Mouse (Mus musculus): ENCODE measurements around the gene Lin28a. TPM values are rescaled to one million over a fixed set of nuclear protein-coding genes. Genes with fewer than 3 reads are reported as not detected.

Lin28a gene
- polyA plus RNA-seq (2015; fragmentation: Nextera tagmentation; extraction: Ambion mirVana) = 0.15 and 0.34 TPM in 2 replicates

GRCm38 (mm10) chr4:134018779-134019145 is at the start of gene Lin28a:
TSS of gene Lin28a (minus strand) at chr4:134018841.
- H3K9me3 ChIP-seq (replicated peaks) = no peaks in the 10 kb centered on the region
- H3K36me3 ChIP-seq (ENCODE audit: poor library complexity, severe bottlenecking) = no peaks in the 10 kb centered on the region
- no peak for ATAC-seq
- H3K27me3 ChIP-seq = peaks cover 41% of the 10 kb centered on the region
- H3K9ac ChIP-seq = peak within 1 kb of the TSS; percentile 30; the same call in 1 of the 2 replicates
- 0% methylated on average over 9 of the region's 9 CpGs for WGBS
- peak within 1 kb of the TSS; percentile 54 for H3K27ac ChIP-seq
- peak within 1 kb of the TSS; percentile 58 for H3K4me2 ChIP-seq
- peak within 1 kb of the TSS; percentile 30 for H3K4me3 ChIP-seq
- peaks cover 44% of the 10 kb centered on the region for H3K4me1 ChIP-seq

- no peaks in the 10 kb centered on the region for H3K36me3 ChIP-seq (ENCODE audit: poor library complexity, severe bottlenecking)
- peaks cover 18% of the 10 kb centered on the region for H3K27me3 ChIP-seq
- 84% methylated on average over 7 of the region's 7 CpGs for WGBS
- no peaks in the 10 kb centered on the region for H3K9me3 ChIP-seq (replicated peaks)
- ATAC-seq = no peak
- H3K4me1 ChIP-seq = 0 out of 2 replicates have a peak, but pooled peaks cover 5% of the 10 kb centered on the region
- H3K4me2 ChIP-seq = no peak overlapping the region
- no peak overlapping the region for H3K27ac ChIP-seq
- no peak overlapping the region for H3K9ac ChIP-seq
- no peak overlapping the region for H3K4me3 ChIP-seq
These were observed 49.3 kb upstream of the Lin28a start for GRCm38 (mm10) chr4:134067833-134068544.

- WGBS = 93% methylated on average over 8 of the region's 8 CpGs
- Histone ChIP-seq H3K4me1 (0 out of 2 replicates have a peak, but pooled peaks cover 5% of the 10 kb centered on the region), H3K9ac (no peak overlapping the region), H3K9me3 (replicated peaks) (no peaks in the 10 kb centered on the region), H3K36me3 (ENCODE audit: poor library complexity, severe bottlenecking) (no peaks in the 10 kb centered on the region), H3K4me3 (no peak overlapping the region), H3K27ac (no peak overlapping the region), H3K4me2 (no peak overlapping the region), H3K27me3 (peaks cover 18% of the 10 kb centered on the region)
- no peak for ATAC-seq
These were observed 48.7 kb upstream of the Lin28a start for GRCm38 (mm10) chr4:134067383-134067782.

GRCm38 (mm10) chr4:134065431-134066004 is 46.9 kb upstream of the Lin28a start:
- Histone ChIP-seq H3K27me3 (peaks cover 18% of the 10 kb centered on the region), H3K4me2 (no peak overlapping the region), H3K9me3 (replicated peaks) (no peaks in the 10 kb centered on the region), H3K4me3 (no peak overlapping the region), H3K27ac (no peak overlapping the region), H3K36me3 (ENCODE audit: poor library complexity, severe bottlenecking) (no peaks in the 10 kb centered on the region), H3K4me1 (0 out of 2 replicates have a peak, but pooled peaks cover 5% of the 10 kb centered on the region), H3K9ac (no peak overlapping the region)
- ATAC-seq = no peak
- 24% methylated on average over 23 of the region's 23 CpGs for WGBS

- no peak for ATAC-seq
- Histone ChIP-seq H3K4me1 (peaks cover 11% of the 10 kb centered on the region; the same call in 1 of the 2 replicates), H3K4me3 (no peak overlapping the region), H3K9ac (no peak overlapping the region), H3K9me3 (replicated peaks) (no peaks in the 10 kb centered on the region), H3K4me2 (no peak overlapping the region), H3K27me3 (peaks cover 18% of the 10 kb centered on the region), H3K27ac (no peak overlapping the region), H3K36me3 (ENCODE audit: poor library complexity, severe bottlenecking) (no peaks in the 10 kb centered on the region)
- 70% methylated on average over 8 of the region's 8 CpGs for WGBS
These were observed 43.9 kb upstream of the Lin28a start for GRCm38 (mm10) chr4:134062561-134062960.

- 60% methylated on average over 8 of the region's 8 CpGs for WGBS
- Histone ChIP-seq H3K4me2 (no peak overlapping the region), H3K36me3 (ENCODE audit: poor library complexity, severe bottlenecking) (no peaks in the 10 kb centered on the region), H3K4me1 (peaks cover 11% of the 10 kb centered on the region; the same call in 1 of the 2 replicates), H3K9ac (no peak overlapping the region), H3K27me3 (peaks cover 18% of the 10 kb centered on the region), H3K27ac (no peak overlapping the region), H3K4me3 (no peak overlapping the region), H3K9me3 (replicated peaks) (no peaks in the 10 kb centered on the region)
- ATAC-seq = no peak
These were observed 43.4 kb upstream of the Lin28a start for GRCm38 (mm10) chr4:134061944-134062446.

- Histone ChIP-seq H3K27me3 (peaks cover 16% of the 10 kb centered on the region), H3K27ac (no peak overlapping the region), H3K4me3 (no peak overlapping the region), H3K4me1 (peaks cover 6% of the 10 kb centered on the region; the same call in 1 of the 2 replicates), H3K4me2 (no peak overlapping the region), H3K9me3 (replicated peaks) (no peaks in the 10 kb centered on the region), H3K36me3 (ENCODE audit: poor library complexity, severe bottlenecking) (no peaks in the 10 kb centered on the region), H3K9ac (no peak overlapping the region)
- no peak for ATAC-seq
- WGBS = 63% methylated on average over 18 of the region's 18 CpGs
These were observed 42.7 kb upstream of the Lin28a start for GRCm38 (mm10) chr4:134061166-134061830.

- Histone ChIP-seq H3K4me3 (no peak within 1 kb of the TSS), H3K27me3 (peaks cover 8% of the 10 kb centered on the region), H3K27ac (no peak within 1 kb of the TSS), H3K4me1 (peaks cover 5% of the 10 kb centered on the region; the same call in 1 of the 2 replicates), H3K9ac (no peak within 1 kb of the TSS), H3K9me3 (replicated peaks) (no peaks in the 10 kb centered on the region), H3K36me3 (ENCODE audit: poor library complexity, severe bottlenecking) (no peaks in the 10 kb centered on the region), H3K4me2 (no peak within 1 kb of the TSS)
- ATAC-seq = no peak
- WGBS = 43% methylated on average over 28 of the region's 28 CpGs
These were observed 41.7 kb upstream of the Lin28a start, which contains the start of gene Crybg2 for GRCm38 (mm10) chr4:134060135-134060865. TSS of gene Crybg2 (plus strand) at chr4:134060815.

- Histone ChIP-seq H3K27me3 (no peaks in the 10 kb centered on the region), H3K36me3 (ENCODE audit: poor library complexity, severe bottlenecking) (no peaks in the 10 kb centered on the region), H3K4me1 (peaks cover 5% of the 10 kb centered on the region; the same call in 1 of the 2 replicates), H3K9ac (no peak overlapping the region), H3K4me2 (no peak overlapping the region), H3K27ac (no peak overlapping the region), H3K4me3 (no peak overlapping the region), H3K9me3 (replicated peaks) (no peaks in the 10 kb centered on the region)
- WGBS = 88% methylated on average over 6 of the region's 6 CpGs
- ATAC-seq = no peak
These were observed 40.3 kb upstream of the Lin28a start for GRCm38 (mm10) chr4:134058908-134059307.

GRCm38 (mm10) chr4:134058166-134058715 is 39.6 kb upstream of the Lin28a start:
- Histone ChIP-seq H3K9ac (no peak overlapping the region), H3K9me3 (replicated peaks) (no peaks in the 10 kb centered on the region), H3K27ac (no peak overlapping the region), H3K27me3 (no peaks in the 10 kb centered on the region), H3K4me3 (no peak overlapping the region), H3K4me2 (no peak overlapping the region), H3K36me3 (ENCODE audit: poor library complexity, severe bottlenecking) (no peaks in the 10 kb centered on the region), H3K4me1 (peaks cover 5% of the 10 kb centered on the region; the same call in 1 of the 2 replicates)
- 40% methylated on average over 14 of the region's 14 CpGs for WGBS
- no peak for ATAC-seq

- H3K4me1 ChIP-seq = peaks cover 9% of the 10 kb centered on the region
- no peaks in the 10 kb centered on the region for H3K36me3 ChIP-seq (ENCODE audit: poor library complexity, severe bottlenecking)
These were observed 34.9 kb upstream of the Lin28a start, which contains the start of gene Zfp683 for GRCm38 (mm10) chr4:134053538-134053937. TSS of gene Zfp683 (plus strand) at chr4:134053838.

More at GRCm38 (mm10) chr4:134053538-134053937, 34.9 kb upstream of the Lin28a start, which contains the start of gene Zfp683:
- Histone ChIP-seq H3K4me2 (no peak within 1 kb of the TSS), H3K27ac (no peak within 1 kb of the TSS), H3K27me3 (no peaks in the 10 kb centered on the region), H3K9me3 (replicated peaks) (no peaks in the 10 kb centered on the region), H3K4me3 (no peak within 1 kb of the TSS), H3K9ac (no peak within 1 kb of the TSS)
- ATAC-seq = no peak
- 87% methylated on average over 3 of the region's 3 CpGs for WGBS
